Mouse (Mus musculus) large intestine, adult 2 months (tissue): ENCODE data around the gene Ifitm2. TPM values are rescaled to one million over a fixed set of nuclear protein-coding genes. Genes with fewer than 3 reads are reported as not detected.

Source experiments
- DNase-seq: peaks from one replicate; pipeline ENCODE4 v3.0.0-alpha.2; 2012; ENCODE audit warnings: low read depth, low spot score
- WGBS: fragments of 180-500 bp; shearing (Covaris S2); methylation state at CpG from one replicate; pipeline ENCODE4 v1.1.7; 2018; 5-methylcytosine and 5-hydroxymethylcytosine counted together
- polyA plus RNA-seq: library from polyadenylated mRNA; depleted of rRNA; stranded (reverse); fragments of >200 nt; gene quantifications from 2 replicates; pipeline ENCODE4 v1.2.3, GENCODE M21; 2012

Gene Ifitm2
- polyA plus RNA-seq, 1 experiment, result 675 TPM

DNA sequence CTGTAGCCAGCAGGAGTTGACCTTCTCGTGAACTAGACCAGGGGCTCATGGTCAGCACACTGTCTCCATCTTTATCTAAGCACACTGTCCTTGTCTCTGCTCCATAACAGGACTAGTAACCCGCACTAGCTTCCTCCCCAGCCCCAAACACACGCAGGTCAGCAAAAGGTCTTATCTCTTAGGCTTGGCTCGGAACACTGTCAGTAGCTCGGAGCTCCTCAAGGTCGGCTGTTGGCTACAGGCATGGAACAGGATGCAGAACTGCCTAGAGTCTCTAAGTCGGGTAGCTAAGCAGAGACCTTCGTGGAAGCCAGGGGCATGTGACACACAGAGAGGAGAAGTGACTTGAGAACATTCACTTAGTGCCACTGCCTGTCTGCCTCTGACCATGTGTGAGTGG, 7.6 kb downstream of the Ifitm2 start:
- 78% methylated on average over 8 of the region's 8 CpGs for WGBS
- DNase-seq, result no peak

GRCm38 (mm10) chr7:140946980-140947379, 8.8 kb downstream of the Ifitm2 start:
- 60% methylated on average over 7 of the region's 7 CpGs for WGBS

GRCm38 (mm10) chr7:140946311-140946710, 9.5 kb downstream of the Ifitm2 start:
- DNase-seq, result no peak
- 91% methylated on average over 10 of the region's 10 CpGs for WGBS

More at GRCm38 (mm10) chr7:140946980-140947379, 8.8 kb downstream of the Ifitm2 start:
- no peak for DNase-seq

DNA sequence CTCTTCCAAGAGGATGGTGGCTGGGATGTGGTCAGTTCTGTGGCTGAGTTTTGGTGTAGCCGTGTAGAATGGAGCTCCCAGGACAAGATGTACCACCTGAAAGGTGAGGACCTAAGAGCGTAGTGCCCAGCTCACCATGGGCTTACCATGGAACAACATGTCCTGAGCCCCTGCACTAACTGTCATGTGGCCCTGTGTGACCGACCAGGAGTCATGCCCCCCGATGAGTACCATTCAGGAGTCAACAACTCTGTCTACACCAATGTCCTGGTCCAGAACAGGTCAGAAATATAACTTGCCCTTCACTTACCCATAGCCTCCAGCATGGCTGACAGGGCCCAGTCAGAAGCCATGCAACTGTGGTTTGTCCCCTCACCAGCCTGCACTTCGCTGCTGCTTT, 10.5 kb downstream of the Ifitm2 start:
- no peak for DNase-seq
- 91% methylated on average over 5 of the region's 5 CpGs for WGBS

GRCm38 (mm10) chr7:140944236-140944635, 11.6 kb downstream of the Ifitm2 start:
- WGBS, result 87% methylated on average over 7 of the region's 7 CpGs
- no peak for DNase-seq

- DNase-seq, result no peak
- 48% methylated on average over 4 of the region's 4 CpGs for WGBS
Observed at GRCm38 (mm10) chr7:140943356-140943755, 12.4 kb downstream of the Ifitm2 start.

- no peak for DNase-seq
- 87% methylated on average over 10 of the region's 10 CpGs for WGBS
Observed at GRCm38 (mm10) chr7:140942811-140943210, 13.0 kb downstream of the Ifitm2 start.

- WGBS, result 19% methylated on average over 9 of the region's 9 CpGs
- DNase-seq, result no peak
Observed at GRCm38 (mm10) chr7:140942341-140942740, 13.4 kb downstream of the Ifitm2 start.

DNA sequence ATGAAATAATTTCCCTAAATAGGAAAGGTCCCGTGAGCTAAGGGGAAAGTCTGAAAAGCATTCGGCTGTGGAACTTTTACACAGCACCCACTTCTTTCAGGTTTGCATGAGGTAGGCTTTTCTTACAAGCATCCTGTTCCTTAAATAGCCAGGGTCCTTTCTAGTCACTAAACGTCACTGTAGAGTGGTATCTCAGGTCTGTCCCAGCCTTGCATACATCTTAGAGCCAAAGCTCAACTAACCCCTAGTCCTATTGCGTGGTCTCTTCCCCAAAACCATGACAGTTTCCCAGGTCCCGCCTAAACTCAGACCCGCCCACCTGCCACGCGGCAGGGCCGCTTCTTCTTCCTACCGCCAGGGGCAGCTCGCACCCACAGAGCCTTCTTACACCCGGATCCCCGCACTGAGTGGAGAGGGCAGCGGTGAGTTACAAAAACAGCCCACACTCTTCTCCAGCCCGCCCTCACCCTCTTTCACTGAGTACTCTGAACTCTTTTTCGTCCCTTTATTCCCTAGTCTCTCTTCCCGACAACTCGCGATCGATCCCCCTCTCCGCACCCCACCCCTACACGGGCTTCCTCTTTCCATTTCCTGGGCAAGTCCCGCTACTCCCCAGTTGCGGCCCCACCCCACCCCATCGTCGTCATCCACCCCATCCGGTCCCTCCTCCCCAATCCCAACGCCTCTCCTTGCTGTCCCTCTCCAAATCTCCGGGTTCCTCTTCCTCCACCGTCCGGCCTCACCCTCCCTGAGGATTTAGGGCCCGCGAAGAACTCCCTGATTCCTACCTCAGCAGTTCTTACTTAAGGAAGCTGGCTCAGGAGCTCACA, 14.3 kb downstream of the Ifitm2 start, which contains the start of gene Pgghg:
Gene Pgghg (plus strand): TSS at position 170 of the 830 bp plus-strand sequence.
- no peak for DNase-seq
- WGBS, result 1% methylated on average over 33 of the region's 33 CpGs

GRCm38 (mm10) chr7:140939669-140940171, 16.1 kb downstream of the Ifitm2 start:
- DNase-seq, result no peak
- WGBS, result 25% methylated on average over 7 of the region's 8 CpGs

DNA sequence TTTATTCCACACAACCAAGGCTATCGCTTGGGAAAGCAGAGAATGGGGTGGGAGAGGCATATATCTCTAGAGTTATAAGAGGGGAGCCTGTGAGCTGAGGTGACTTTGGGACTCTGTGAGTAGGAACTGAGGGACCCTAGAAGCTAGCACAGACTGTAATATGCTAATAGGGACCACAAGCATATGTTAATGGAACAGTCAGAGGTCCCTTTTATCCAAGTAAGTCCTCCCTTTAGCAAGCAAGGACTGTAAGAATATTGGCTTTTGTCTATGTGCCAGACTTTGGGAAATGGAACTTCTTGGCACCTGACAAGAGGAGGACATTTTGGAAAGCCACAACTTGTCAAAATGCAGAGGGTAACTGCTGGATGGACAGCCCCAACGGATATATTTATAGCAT, 16.9 kb downstream of the Ifitm2 start:
- no peak for DNase-seq
- 73% methylated on average over 2 of the region's 2 CpGs for WGBS

GRCm38 (mm10) chr7:140938436-140938835, 17.4 kb downstream of the Ifitm2 start:
- WGBS, result 65% methylated on average over 3 of the region's 3 CpGs
- DNase-seq, result no peak

DNA sequence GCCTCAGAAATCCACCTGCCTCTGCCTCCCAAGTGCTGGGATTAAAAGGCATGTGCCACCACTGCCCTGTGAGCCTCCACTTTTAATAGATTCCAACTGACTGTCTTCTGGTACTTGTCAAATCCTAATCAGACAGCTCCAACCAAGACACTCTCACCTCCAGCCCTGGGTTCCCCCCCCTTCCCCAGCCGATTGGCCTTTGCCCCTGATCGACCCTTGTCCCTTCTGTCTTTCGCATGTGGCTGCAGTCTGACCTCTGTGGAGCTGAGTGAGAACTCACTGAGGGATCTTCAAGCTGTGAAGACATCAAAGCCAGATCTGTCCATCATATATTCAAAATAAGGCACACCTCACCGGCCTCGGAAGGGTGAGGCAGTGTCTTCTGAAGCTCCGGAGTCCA, 28.6 kb downstream of the Ifitm2 start:
- no peak for DNase-seq
- 76% methylated on average over 6 of the region's 6 CpGs for WGBS

DNA sequence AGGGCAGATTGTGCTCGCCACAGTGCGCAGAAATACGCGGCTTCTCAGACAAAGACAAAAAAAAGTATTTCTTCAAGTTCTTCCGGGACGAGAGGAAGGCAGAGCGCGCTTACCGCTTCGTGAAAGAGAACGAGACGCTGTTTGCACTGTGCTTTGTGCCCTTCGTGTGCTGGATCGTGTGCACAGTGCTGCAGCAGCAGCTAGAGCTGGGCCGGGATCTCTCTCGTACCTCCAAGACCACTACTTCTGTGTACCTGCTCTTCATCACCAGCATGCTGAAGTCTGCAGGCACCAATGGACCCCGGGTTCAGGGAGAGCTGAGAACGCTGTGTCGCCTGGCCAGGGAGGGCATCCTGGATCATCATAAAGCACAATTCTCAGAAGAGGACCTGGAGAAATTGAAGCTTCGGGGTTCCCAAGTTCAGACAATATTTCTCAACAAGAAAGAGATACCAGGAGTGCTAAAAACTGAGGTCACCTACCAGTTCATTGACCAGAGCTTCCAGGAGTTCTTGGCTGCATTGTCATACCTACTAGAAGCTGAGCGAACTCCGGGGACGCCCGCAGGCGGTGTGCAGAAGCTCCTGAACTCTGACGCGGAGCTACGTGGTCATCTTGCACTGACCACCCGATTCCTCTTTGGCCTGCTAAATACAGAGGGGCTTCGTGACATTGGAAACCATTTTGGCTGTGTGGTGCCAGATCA, 32.6 kb downstream of the Ifitm2 start:
- no peak for DNase-seq
- WGBS, result 10% methylated on average over 30 of the region's 30 CpGs

DNA sequence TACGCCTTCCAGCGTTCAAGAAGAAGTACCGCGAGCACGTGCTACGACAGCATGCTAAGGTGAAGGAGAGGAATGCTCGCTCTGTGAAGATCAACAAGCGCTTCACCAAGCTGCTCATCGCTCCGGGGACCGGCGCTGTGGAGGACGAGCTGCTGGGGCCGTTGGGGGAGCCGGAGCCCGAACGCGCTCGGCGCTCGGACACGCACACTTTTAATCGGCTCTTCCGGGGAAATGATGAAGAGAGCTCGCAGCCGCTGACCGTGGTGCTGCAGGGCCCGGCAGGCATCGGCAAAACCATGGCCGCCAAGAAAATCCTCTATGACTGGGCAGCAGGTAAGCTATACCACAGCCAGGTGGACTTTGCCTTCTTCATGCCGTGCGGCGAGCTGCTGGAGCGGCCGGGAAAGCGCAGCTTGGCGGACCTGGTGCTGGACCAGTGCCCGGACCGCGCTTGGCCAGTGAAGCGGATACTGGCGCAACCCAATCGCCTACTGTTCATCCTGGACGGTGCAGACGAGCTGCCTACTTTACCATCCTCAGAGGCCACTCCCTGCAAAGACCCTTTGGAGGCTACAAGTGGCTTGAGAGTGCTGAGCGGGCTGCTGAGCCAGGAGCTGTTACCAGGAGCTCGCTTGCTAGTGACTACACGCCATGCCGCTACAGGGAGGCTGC, 33.3 kb downstream of the Ifitm2 start:
- DNase-seq, result no peak

DNA sequence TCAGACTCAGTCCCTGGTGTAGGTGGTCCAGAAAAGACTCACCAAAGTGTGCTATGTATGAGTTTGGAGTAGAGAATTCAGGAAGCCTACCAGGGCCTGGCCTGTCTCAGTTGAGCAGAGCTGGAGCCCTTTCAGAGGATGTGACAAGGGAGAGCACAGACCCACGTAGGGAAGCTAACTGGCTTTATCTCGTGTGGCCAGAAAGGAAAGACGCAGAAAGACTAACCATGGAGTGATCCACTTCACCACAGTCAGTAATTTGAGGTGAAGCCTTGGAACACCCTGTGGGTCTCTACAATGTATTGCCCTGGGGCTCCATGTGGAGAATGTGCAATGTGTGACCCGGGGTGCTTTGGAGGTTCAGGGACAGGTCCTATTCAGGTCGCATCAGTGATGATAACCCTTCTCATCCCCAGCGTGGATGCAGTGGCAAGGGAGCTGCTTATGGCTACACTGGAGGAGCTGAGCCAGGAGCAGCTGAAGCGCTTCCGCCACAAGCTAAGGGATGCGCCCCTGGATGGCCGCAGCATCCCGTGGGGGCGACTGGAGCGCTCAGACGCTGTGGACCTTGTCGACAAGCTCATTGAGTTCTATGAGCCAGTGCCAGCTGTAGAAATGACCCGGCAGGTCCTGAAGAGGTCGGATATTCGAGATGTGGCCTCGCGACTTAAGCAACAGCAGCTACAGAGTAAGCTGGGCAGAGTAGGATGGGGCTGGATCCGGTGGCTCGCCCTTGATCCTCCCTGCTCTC, 34.4 kb downstream of the Ifitm2 start:
- no peak for DNase-seq
- WGBS, result 17% methylated on average over 22 of the region's 22 CpGs

More for the DNA sequence above, 33.3 kb downstream of the Ifitm2 start:
- under 1% methylated on average over 49 of the region's 49 CpGs for WGBS

DNA sequence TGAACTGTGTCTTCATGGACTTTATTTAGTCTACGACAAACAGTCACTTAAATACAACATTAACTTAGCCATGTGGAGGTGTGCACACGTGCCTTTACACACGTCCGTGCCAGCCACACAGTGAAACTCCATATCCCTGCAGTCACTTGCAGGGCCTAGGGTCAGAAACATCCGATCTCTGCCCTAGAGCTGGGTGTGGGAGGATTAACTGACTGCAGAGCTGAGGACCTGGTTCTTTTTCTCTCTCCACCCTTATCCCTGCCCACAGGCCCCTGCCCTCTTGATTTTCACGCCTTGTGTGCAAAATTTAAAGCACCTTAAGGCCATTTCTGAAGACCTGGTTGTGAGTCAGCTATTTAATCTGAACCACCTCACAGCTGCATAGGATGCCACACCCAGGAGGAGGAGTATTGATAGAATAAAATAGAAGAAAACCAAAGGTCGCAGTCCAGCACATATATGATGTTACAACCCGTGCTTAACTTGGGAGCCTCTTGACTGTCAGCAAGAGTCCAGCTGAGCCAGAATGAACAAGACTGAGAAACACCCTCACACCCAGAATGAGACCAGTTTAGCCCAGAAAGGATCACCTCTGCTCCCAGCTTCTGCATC, 35.3 kb downstream of the Ifitm2 start, which contains the start of gene Nlrp6:
Gene Nlrp6 (plus strand): TSS at position 485 of the 612 bp plus-strand sequence.
- DNase-seq, result no peak
- 28% methylated on average over 8 of the region's 8 CpGs for WGBS

DNA sequence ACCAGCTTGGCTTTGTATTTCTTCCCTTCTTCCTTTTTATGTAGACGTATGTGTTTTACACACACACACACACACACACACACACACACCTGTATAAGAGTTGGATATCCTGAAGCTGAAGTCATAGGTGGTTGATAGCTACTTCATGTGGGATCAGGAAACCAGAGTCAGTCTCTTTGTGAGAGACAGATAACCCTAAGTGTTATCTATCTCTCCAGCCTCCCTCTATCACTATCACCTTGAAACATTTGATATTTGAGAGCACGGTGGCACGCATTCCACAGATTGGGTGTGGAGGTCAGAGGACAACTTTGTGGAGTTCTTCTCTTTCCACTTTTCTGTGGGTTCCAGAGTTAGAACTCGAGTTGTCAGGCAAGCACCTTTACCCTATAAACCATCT, 35.9 kb downstream of the Ifitm2 start:
- no peak for DNase-seq
- WGBS, result 39% methylated on average over 4 of the region's 4 CpGs
